Mouse (Mus musculus) embryo, embryonic 11.5 days (tissue): Measurements from ENCODE around the gene Fam47e.
A peak's percentile ranks its signal among the peaks of the same experiment; 100 is the strongest.

Experiments
- DNase-seq: peaks from one replicate; pipeline ENCODE4 v3.0.0-alpha.2; 2012; ENCODE audit warnings: low read depth, low spot score

Gene Fam47e

DNA sequence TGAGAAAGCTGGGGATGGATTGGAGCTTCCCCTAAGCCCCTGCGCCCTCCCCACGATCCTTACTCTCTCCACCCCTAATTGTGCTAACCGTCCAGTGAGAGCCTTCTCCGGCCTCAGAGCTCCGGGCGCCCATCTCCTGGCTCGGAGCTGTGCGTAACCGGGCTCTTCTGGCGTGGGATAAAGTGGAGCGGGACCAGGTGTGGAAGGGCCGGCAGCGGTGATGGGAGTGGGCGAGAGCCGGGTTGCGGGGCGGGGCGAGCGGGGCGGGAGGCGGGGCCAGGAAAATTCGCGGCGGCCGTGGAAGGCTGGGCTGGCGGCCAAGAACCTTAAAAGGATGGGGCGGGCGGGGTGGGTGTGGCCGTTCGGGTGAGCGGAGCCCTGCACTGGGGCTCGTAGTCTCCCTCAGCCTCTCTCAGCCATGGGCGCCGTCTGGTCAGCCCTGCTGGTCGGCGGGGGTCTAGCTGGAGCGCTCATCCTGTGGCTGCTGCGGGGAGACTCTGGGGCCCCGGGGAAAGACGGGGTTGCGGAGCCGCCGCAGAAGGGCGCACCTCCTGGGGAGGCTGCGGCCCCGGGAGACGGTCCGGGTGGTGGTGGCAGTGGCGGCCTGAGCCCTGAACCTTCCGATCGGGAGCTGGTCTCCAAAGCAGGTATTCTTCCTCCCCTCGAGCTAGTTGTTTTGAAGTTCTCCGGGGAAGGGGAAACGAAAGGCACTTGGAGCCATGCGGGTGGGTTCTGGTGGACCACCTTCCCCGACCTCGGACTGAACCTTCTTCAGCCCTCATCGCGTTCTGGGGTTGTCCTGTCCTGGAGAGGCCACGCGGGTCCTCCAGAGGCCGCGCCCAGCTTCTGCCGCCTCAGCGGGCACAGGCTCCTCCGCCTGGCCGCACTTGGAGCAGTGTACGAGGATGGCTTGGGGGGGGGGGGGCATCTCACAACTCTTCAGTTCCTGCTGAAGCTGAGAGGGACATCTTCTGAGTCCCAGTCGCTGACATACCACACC is 48.1 kb downstream of the Fam47e start, which contains the start of gene Stbd1:
TSS of gene Stbd1 (plus strand) at position 351 of the 1,000 bp plus-strand sequence.
- peak; percentile 66 for DNase-seq

DNA sequence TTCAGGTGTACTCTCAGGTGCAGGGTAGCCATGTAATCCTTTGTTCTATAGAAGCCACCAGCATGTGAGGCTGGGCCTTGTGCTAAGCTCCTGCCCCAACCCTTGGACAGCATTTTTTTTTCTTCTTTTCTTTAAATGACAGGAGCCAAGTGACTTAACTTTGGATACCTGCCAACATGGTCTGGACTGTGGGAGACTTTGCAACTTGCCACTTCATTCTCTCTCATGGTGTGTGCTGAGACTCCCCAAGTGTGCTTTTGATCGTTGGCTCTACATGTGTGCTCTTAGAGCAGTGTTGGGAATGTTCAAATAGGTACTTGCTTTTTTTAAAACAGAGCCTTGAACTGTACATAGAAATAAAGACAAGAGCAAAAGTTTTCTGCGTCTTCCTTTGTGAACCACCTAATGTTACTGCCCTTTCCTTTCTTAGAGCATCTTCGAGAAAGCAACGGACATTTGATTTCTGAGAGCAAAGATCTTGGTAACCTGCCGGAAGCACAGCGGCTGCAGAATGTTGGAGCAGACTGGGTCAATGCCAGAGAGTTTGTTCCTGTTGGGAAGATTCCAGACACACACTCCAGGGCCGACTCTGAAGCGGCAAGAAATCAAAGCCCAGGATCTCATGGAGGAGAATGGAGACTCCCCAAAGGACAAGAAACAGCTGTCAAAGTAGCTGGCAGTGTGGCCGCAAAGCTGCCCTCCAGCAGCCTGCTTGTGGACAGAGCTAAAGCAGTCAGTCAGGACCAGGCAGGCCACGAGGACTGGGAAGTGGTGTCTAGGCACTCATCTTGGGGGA is 49.8 kb downstream of the Fam47e start:
- no peak for DNase-seq

DNA sequence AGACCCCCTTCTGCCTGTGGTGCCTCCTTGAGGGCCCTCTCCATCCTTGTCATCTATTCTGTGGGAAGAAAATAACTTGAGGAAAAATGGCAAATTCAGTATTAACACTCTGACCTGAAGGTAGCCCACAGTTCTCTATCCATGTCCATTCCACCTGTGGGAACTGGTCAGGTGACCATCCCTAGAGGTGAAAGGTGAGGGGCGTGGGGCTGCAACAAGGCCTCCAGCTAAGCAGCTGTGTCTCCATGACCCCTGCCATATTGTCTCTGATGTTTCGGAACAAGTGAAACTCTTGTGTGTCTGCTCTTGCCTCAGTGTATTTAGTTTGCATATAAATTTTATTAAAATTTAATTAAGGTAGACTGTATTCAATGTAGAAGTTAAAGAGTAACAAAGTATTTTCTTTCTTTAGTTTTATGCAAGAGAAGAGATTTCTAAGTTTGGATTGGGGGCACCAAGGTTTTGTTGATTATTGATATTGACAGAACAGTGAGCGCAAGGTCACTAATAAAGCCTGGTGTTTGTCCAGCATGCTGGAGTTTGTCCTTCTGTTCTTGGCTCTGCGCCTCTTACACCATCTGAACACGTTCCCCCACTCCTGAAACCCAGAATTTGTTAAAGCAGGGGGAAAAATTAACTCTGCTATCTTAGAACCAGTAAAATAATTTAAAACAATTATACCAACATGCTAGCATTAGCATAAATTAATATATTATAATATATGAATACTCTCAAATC is 52.8 kb downstream of the Fam47e start:
- DNase-seq: no peak

DNA sequence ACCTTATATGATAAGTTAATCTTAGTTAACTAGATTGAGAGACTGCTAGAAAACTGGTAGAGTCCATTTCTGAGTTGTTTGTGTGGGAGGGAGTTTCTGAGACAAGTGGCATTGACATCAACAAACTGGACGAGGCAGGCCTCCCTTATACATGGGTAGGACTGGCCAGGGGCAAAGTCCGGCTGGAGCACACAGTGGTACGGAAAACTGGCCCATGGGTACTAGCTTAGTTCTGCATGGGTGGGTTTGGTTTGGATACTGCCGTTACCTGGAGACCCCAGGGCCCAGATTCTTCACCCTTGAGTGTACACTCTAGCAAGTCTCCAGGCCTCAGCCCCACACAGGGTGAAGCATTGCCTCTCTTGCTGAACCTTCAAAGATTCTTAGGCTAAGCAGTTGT is 57.9 kb downstream of the Fam47e start:
- DNase-seq: no peak

DNA sequence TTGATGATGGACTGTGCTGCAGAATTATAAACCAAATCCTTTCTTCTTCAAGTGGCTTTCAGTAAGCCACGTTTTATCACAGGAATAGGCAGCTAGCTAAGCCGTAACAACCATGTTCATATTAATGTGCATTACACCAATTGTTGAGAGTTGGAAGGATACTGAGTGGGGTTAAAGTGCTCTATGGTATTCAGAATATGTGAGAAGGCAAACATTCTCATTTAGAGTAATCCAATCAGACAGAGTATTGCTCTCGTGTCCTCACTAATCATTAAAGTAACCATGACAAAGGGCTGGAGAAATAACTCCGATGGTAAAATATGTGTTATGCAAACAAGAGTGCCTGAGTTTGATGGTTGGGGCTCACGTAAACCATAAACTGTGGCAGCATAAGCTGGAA is 67.0 kb downstream of the Fam47e start:
- no peak for DNase-seq

DNA sequence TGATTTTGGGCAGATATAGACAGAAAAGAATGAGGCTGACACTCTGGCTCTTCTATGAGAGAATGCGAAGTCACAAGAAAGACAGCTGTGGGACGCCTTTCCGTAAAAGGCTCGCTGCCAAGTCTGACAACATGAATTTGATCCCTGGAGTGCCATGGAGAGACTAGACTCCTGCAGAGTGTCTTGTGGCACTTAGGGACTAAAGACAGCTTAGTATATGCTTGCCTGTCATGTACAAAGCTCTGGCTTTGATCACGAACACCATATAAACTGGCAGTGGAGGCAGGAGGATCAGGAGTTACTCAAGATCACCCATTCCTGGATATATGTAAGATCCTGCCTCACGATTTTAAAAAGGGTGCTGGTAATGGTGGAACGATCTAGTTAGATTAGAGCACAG is 73.0 kb downstream of the Fam47e start:
- DNase-seq: no peak

DNA sequence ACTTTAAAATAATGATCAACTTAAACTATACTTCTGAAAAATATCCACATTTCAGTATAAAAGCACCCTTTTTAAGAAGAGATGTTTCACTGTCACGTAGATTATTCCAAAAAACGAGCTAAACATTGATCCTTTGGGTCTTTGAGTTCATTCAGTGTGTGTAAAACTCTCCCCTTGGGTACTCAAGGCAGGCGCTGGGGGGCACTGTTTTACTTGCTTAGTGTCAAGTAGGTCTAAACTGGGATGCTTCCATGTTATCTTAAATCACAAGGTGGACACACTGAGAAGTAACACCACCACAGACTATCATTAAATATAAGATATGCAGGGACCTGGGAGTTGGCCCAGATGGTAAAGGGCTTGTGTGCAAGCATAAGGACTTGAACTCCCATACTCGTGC is 78.7 kb downstream of the Fam47e start:
- no peak for DNase-seq

DNA sequence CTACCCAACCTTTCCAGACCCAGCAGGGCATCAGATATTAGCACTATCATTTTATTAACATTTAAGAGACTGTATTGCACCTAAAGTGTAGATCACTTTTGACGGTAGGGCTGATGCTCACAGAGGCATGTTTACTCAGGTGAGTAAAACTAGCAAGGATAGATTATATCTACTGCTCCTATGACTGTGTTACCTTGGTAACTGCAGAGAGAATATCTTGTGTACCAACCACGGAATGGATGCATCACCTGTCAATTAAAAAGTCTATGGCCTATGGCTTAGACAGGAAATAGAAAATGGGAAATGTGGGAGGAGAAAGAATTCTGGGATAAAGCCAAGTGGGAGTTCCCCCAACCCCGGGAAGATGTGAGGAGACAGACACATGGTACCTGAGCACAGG is 80.0 kb downstream of the Fam47e start:
- no peak for DNase-seq

DNA sequence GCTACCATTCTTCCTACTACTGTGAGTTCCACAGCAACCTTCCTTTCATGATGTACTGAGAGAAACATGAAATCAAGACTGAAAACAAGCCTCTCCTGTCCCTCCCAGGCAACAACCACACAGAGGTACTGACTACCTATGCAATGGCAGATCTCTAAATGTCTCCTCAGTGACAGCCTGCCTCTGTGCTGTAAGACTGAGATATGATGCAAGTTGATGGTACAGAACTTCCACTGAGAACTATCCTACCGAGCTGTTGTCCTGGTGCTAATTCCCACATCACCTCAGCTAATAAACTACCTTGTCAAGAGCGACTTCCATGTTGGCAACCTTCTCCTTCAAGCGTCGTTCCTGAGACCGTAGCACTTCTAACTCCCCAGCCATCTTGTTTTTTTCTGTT is 81.0 kb downstream of the Fam47e start:
- DNase-seq: no peak

DNA sequence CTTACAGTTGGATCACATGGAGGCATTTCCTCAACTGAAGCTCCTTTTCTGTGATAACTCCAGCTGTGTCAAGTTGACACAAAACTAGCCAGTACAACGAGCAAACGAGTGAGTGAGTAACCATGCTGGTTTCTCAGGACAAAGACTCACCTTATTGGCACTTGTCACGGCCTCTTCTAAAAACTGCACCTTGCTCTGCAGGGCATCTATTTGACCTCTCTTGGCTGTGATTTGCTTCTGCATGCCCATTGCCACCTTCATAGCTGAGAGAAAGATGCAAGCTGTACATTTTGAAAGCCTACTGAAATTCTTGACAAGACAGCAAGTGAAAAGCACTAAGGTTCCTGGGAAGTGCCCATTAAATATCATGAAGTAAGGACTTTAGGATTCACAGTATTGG is 86.0 kb downstream of the Fam47e start:
- no peak for DNase-seq
